Mouse (Mus musculus): Measurements from ENCODE around the gene Kcnh2. TPM values are rescaled to one million over a fixed set of nuclear protein-coding genes. Genes with fewer than 3 reads are reported as not detected.

Gene Kcnh2
- polyA plus RNA-seq, 1 experiment from 2014 or later = 21.0 TPM

- H3K4me3 ChIP-seq = no peak overlapping the region
- peaks cover 40% of the 10 kb centered on the region for H3K4me1 ChIP-seq (replicated peaks)
- peak; percentile 54 for ATAC-seq (replicated peaks; ENCODE audit: insufficient number of reproducible peaks, insufficient read depth, low FRiP score, low read depth)
- H3K27me3 ChIP-seq = no peaks in the 10 kb centered on the region
- H3K36me3 ChIP-seq = peaks cover 33% of the 10 kb centered on the region
- peak overlapping the region; percentile 77 for H3K27ac ChIP-seq
- no peaks in the 10 kb centered on the region for H3K9me3 ChIP-seq (replicated peaks)
- H3K9ac ChIP-seq = peak overlapping the region; percentile 13; the same call in 1 of the 2 replicates
- 23% methylated on average over 6 of the region's 6 CpGs for WGBS
- H3K4me2 ChIP-seq = peak overlapping the region; percentile 19
Observed at GRCm38 (mm10) chr5:24320467-24320813, 31.0 kb downstream of the Kcnh2 start.

- H3K36me3 ChIP-seq = peaks cover 30% of the 10 kb centered on the region
- H3K27ac ChIP-seq = peak overlapping the region; percentile 77
- H3K27me3 ChIP-seq = no peaks in the 10 kb centered on the region
- no peak overlapping the region for H3K4me3 ChIP-seq
- H3K4me1 ChIP-seq (replicated peaks) = peaks cover 38% of the 10 kb centered on the region
- no peaks in the 10 kb centered on the region for H3K9me3 ChIP-seq (replicated peaks)
- ATAC-seq (replicated peaks; ENCODE audit: insufficient number of reproducible peaks, insufficient read depth, low FRiP score, low read depth) = 0 out of 2 replicates have a peak, but pooled peaks have one; percentile 11
- 21% methylated on average over 13 of the region's 13 CpGs for WGBS
- H3K9ac ChIP-seq = no peak overlapping the region; the same call in 1 of the 2 replicates
- H3K4me2 ChIP-seq = peak overlapping the region; percentile 19; the same call in 1 of the 2 replicates
Observed at GRCm38 (mm10) chr5:24319776-24320466, 31.5 kb downstream of the Kcnh2 start.

- 91% methylated on average over 2 of the region's 2 CpGs for WGBS
- no peaks in the 10 kb centered on the region for H3K27me3 ChIP-seq
- ATAC-seq (replicated peaks; ENCODE audit: insufficient number of reproducible peaks, insufficient read depth, low FRiP score, low read depth) = no peak
- no peak overlapping the region for H3K9ac ChIP-seq
- H3K4me3 ChIP-seq = no peak overlapping the region
- no peaks in the 10 kb centered on the region for H3K4me1 ChIP-seq (replicated peaks)
- no peak overlapping the region for H3K27ac ChIP-seq
- H3K9me3 ChIP-seq (replicated peaks) = peaks cover 12% of the 10 kb centered on the region
- H3K36me3 ChIP-seq = no peaks in the 10 kb centered on the region
- no peak overlapping the region for H3K4me2 ChIP-seq
Observed at GRCm38 (mm10) chr5:24309223-24309622, 42.2 kb downstream of the Kcnh2 start.

- Histone ChIP-seq H3K27ac (no peak overlapping the region), H3K4me3 (no peak overlapping the region), H3K27me3 (no peaks in the 10 kb centered on the region), H3K9me3 (replicated peaks) (peaks cover 6% of the 10 kb centered on the region), H3K4me1 (replicated peaks) (no peaks in the 10 kb centered on the region), H3K9ac (no peak overlapping the region), H3K36me3 (no peaks in the 10 kb centered on the region), H3K4me2 (no peak overlapping the region)
- 79% methylated on average over 7 of the region's 7 CpGs for WGBS
- no peak for ATAC-seq (replicated peaks; ENCODE audit: insufficient number of reproducible peaks, insufficient read depth, low FRiP score, low read depth)
Observed at GRCm38 (mm10) chr5:24308621-24309020, 42.8 kb downstream of the Kcnh2 start.

- Histone ChIP-seq H3K4me1 (replicated peaks) (no peaks in the 10 kb centered on the region), H3K27ac (no peak overlapping the region), H3K27me3 (no peaks in the 10 kb centered on the region), H3K4me3 (no peak overlapping the region), H3K9ac (no peak overlapping the region), H3K9me3 (replicated peaks) (no peaks in the 10 kb centered on the region), H3K4me2 (no peak overlapping the region), H3K36me3 (no peaks in the 10 kb centered on the region)
- ATAC-seq (replicated peaks; ENCODE audit: insufficient number of reproducible peaks, insufficient read depth, low FRiP score, low read depth) = no peak
- WGBS = 53% methylated on average over 5 of the region's 5 CpGs
Observed at GRCm38 (mm10) chr5:24307118-24307777, 44.2 kb downstream of the Kcnh2 start.

GRCm38 (mm10) chr5:24303199-24303598, 48.2 kb downstream of the Kcnh2 start:
- no peaks in the 10 kb centered on the region for H3K36me3 ChIP-seq

GRCm38 (mm10) chr5:24299845-24300589, 51.4 kb downstream of the Kcnh2 start:
- peak overlapping the region; percentile 28; the same call in 1 of the 2 replicates for H3K27ac ChIP-seq
- no peaks in the 10 kb centered on the region for H3K9me3 ChIP-seq (replicated peaks)
- no peaks in the 10 kb centered on the region for H3K36me3 ChIP-seq
- H3K27me3 ChIP-seq = no peaks in the 10 kb centered on the region
- no peak overlapping the region for H3K4me3 ChIP-seq
- peak; percentile 58; the same call in 1 of the 2 replicates for ATAC-seq (replicated peaks; ENCODE audit: insufficient number of reproducible peaks, insufficient read depth, low FRiP score, low read depth)
- H3K4me1 ChIP-seq (replicated peaks) = peaks cover 11% of the 10 kb centered on the region
- no peak overlapping the region for H3K4me2 ChIP-seq
- no peak overlapping the region for H3K9ac ChIP-seq
- WGBS = 33% methylated on average over 5 of the region's 5 CpGs

More at GRCm38 (mm10) chr5:24303199-24303598, 48.2 kb downstream of the Kcnh2 start:
- 57% methylated on average over 3 of the region's 3 CpGs for WGBS
- H3K9ac ChIP-seq = no peak overlapping the region
- peaks cover 11% of the 10 kb centered on the region for H3K4me1 ChIP-seq (replicated peaks)
- no peak overlapping the region for H3K4me2 ChIP-seq
- H3K9me3 ChIP-seq (replicated peaks) = no peaks in the 10 kb centered on the region
- no peak overlapping the region for H3K27ac ChIP-seq
- H3K4me3 ChIP-seq = no peak overlapping the region
- ATAC-seq (replicated peaks; ENCODE audit: insufficient number of reproducible peaks, insufficient read depth, low FRiP score, low read depth) = no peak
- H3K27me3 ChIP-seq = no peaks in the 10 kb centered on the region

- Histone ChIP-seq H3K4me1 (replicated peaks) (peaks cover 13% of the 10 kb centered on the region), H3K4me3 (no peak overlapping the region), H3K9me3 (replicated peaks) (no peaks in the 10 kb centered on the region), H3K9ac (no peak overlapping the region), H3K4me2 (no peak overlapping the region), H3K27ac (peak overlapping the region; percentile 35), H3K36me3 (no peaks in the 10 kb centered on the region), H3K27me3 (no peaks in the 10 kb centered on the region)
- peak; percentile 39; the same call in 1 of the 2 replicates for ATAC-seq (replicated peaks; ENCODE audit: insufficient number of reproducible peaks, insufficient read depth, low FRiP score, low read depth)
- WGBS = 23% methylated on average over 3 of the region's 3 CpGs
Observed at GRCm38 (mm10) chr5:24291954-24292353, 59.5 kb downstream of the Kcnh2 start.

GRCm38 (mm10) chr5:24286221-24286970, 65.0 kb downstream of the Kcnh2 start:
- no peak overlapping the region for H3K4me3 ChIP-seq
- H3K9me3 ChIP-seq (replicated peaks) = no peaks in the 10 kb centered on the region
- no peak overlapping the region for H3K27ac ChIP-seq
- no peak for ATAC-seq (replicated peaks; ENCODE audit: insufficient number of reproducible peaks, insufficient read depth, low FRiP score, low read depth)
- no peaks in the 10 kb centered on the region for H3K27me3 ChIP-seq
- WGBS = 71% methylated on average over 7 of the region's 7 CpGs
- H3K36me3 ChIP-seq = no peaks in the 10 kb centered on the region
- H3K4me1 ChIP-seq (replicated peaks) = peaks cover 11% of the 10 kb centered on the region
- no peak overlapping the region for H3K4me2 ChIP-seq
- H3K9ac ChIP-seq = no peak overlapping the region

- H3K36me3 ChIP-seq = no peaks in the 10 kb centered on the region
- ATAC-seq (replicated peaks; ENCODE audit: insufficient number of reproducible peaks, insufficient read depth, low FRiP score, low read depth) = no peak
- WGBS = 74% methylated on average over 6 of the region's 6 CpGs
Observed at GRCm38 (mm10) chr5:24284145-24284544, 67.3 kb downstream of the Kcnh2 start.

GRCm38 (mm10) chr5:24283181-24283580, 68.2 kb downstream of the Kcnh2 start:
- peaks cover 8% of the 10 kb centered on the region; the same call in 1 of the 2 replicates for H3K4me1 ChIP-seq (replicated peaks)
- 52% methylated on average over 5 of the region's 5 CpGs for WGBS
- no peak overlapping the region for H3K9ac ChIP-seq
- H3K4me3 ChIP-seq = no peak overlapping the region
- ATAC-seq (replicated peaks; ENCODE audit: insufficient number of reproducible peaks, insufficient read depth, low FRiP score, low read depth) = no peak
- H3K27me3 ChIP-seq = no peaks in the 10 kb centered on the region
- no peak overlapping the region for H3K27ac ChIP-seq
- no peak overlapping the region for H3K4me2 ChIP-seq
- no peaks in the 10 kb centered on the region for H3K9me3 ChIP-seq (replicated peaks)
- no peaks in the 10 kb centered on the region for H3K36me3 ChIP-seq

More at GRCm38 (mm10) chr5:24284145-24284544, 67.3 kb downstream of the Kcnh2 start:
- Histone ChIP-seq H3K9me3 (replicated peaks) (no peaks in the 10 kb centered on the region), H3K4me1 (replicated peaks) (peaks cover 8% of the 10 kb centered on the region; the same call in 1 of the 2 replicates), H3K27me3 (no peaks in the 10 kb centered on the region), H3K9ac (no peak overlapping the region), H3K4me3 (no peak overlapping the region), H3K4me2 (no peak overlapping the region), H3K27ac (no peak overlapping the region)
